Mouse (Mus musculus) heart, adult 2 months (tissue): ENCODE data around the gene Dnase2b.

Source experiments
- CTCF ChIP-seq: fragments of 200-600 bp; IDR thresholded peaks from 2 replicates; pipeline ENCODE4 v1.8.1; 2022; ENCODE audit warnings: antibody characterized with exemption, mild to moderate bottlenecking, moderate library complexity
- EP300 ChIP-seq: fragments of 200-500 bp; IDR thresholded peaks from 2 replicates; pipeline ENCODE4 v1.6.1; 2011; ENCODE audit warnings: low read depth, low read length, control low read depth; ENCODE audit not compliant: insufficient read depth
- POLR2A ChIP-seq: fragments of 200-500 bp; IDR thresholded peaks from 2 replicates; pipeline ENCODE4 v1.6.1; 2011; ENCODE audit warnings: mild to moderate bottlenecking, low read depth, low read length, control low read depth; ENCODE audit not compliant: insufficient read depth

DNA sequence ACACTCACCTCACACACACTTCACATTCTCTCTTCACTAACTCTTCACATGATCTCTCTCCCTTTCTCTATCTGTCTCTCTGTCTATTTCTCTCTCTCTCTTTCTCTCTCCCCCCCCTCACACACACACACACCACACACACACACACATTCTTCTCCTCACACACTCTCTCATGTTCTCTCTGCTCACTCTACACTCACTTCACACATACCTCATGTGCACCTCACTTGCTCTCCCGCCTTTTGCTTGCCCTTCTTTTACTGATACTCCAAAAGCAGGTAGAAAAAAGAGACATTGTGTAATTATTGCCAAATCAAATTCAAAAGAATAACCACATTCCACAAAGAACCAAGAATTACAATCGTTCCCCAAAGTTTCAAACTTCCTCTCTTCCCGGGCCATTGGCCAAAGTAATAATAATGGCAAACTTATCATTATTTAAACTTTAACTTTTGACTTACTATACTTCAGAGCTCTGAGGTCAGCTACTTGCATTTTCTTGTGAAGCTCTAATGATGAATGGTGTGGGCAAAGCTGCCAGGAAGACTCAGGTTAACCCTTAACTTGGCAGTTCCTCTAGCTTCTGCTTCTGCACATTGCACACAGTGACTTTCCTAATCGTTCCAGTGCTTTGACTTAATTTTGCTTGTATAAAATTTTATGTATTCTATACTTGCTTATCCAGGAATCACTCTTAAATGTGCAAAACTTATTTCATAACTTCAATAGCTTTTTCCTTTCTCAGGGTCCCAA lies 74.7 kb downstream of the Dnase2b start:
- TF ChIP-seq EP300 (no peak), CTCF (no peak), POLR2A (no peak)
